Mouse (Mus musculus) thymus, adult 2 months (tissue): Measurements from ENCODE around the gene Svbp. TPM values are rescaled to one million over a fixed set of nuclear protein-coding genes. Genes with fewer than 3 reads are reported as not detected.

Experiments used
- DNase-seq: peaks from one replicate; pipeline ENCODE4 v3.0.0; 2021
- H3K27ac ChIP-seq: fragments of 200-500 bp; 2 replicates; pipeline ENCODE4 v1.5.1; 2012; ENCODE audit warnings: low read length, control low read depth; ENCODE audit not compliant: control insufficient read depth, insufficient read depth
- H3K27me3 ChIP-seq: fragments of 200-500 bp; 2 replicates; pipeline ENCODE4 v1.6.1; 2012; ENCODE audit warnings: mild to moderate bottlenecking, low read length, moderate library complexity, mixed read lengths; ENCODE audit not compliant: control insufficient read depth, insufficient read depth
- H3K36me3 ChIP-seq: fragments of 200-500 bp; 2 replicates; pipeline ENCODE4 v1.6.1; 2012; ENCODE audit warnings: mild to moderate bottlenecking, low read length, moderate library complexity; ENCODE audit not compliant: control insufficient read depth, insufficient read depth
- H3K4me1 ChIP-seq: fragments of 200-500 bp; replicated peaks from 2 replicates; pipeline ENCODE4 v1.6.1; 2012; ENCODE audit warnings: low read length; ENCODE audit not compliant: control insufficient read depth, insufficient read depth
- H3K4me3 ChIP-seq: fragments of 200-500 bp; 2 replicates; pipeline ENCODE4 v1.5.1; 2012; ENCODE audit warnings: mild to moderate bottlenecking, low read length, control low read depth, moderate library complexity; ENCODE audit not compliant: control insufficient read depth, insufficient read depth
- CTCF ChIP-seq: fragments of 200-500 bp; IDR thresholded peaks from 2 replicates; pipeline ENCODE4 v1.5.1; 2012; ENCODE audit warnings: mild to moderate bottlenecking, control low read depth, low read length, moderate library complexity, borderline replicate concordance; ENCODE audit not compliant: control insufficient read depth, poor library complexity, insufficient read depth; ENCODE audit errors: extremely low read depth
- POLR2A ChIP-seq: fragments of 200-500 bp; IDR thresholded peaks from 2 replicates; pipeline ENCODE4 v1.6.1; 2012; ENCODE audit warnings: mild to moderate bottlenecking, low read length, control low read depth, moderate library complexity; ENCODE audit not compliant: control insufficient read depth, poor library complexity, insufficient read depth; ENCODE audit errors: extremely low read depth
- WGBS: fragments of 180-500 bp; shearing (Covaris S2); methylation state at CpG from one replicate; pipeline ENCODE4 v1.1.7; 2018; 5-methylcytosine and 5-hydroxymethylcytosine counted together
- polyA plus RNA-seq: library from polyadenylated mRNA; depleted of rRNA; stranded (reverse); fragments of >200 nt; gene quantifications from 2 replicates; pipeline ENCODE4 v1.2.3, GENCODE M21; 2012

Svbp gene
- polyA plus RNA-seq, 1 experiment = 59.8 TPM

GRCm38 (mm10) chr4:119238661-119239060, 43.6 kb downstream of the Svbp start:
- no peak for DNase-seq
- Histone ChIP-seq H3K27ac (no peak overlapping the region), H3K4me3 (no peak overlapping the region), H3K36me3 (no peaks in the 10 kb centered on the region), H3K27me3 (no peaks in the 10 kb centered on the region), H3K4me1 (peaks cover 6% of the 10 kb centered on the region)
- 72% methylated on average over 3 of the region's 3 CpGs for WGBS
- no peak for TF ChIP-seq POLR2A
- no peak for TF ChIP-seq CTCF

GRCm38 (mm10) chr4:119239181-119239682, 44.1 kb downstream of the Svbp start:
- peak; percentile 18 for DNase-seq
- no peaks in the 10 kb centered on the region for H3K27me3 ChIP-seq

GRCm38 (mm10) chr4:119241664-119242063, 46.6 kb downstream of the Svbp start:
- Histone ChIP-seq H3K4me1 (peaks cover 16% of the 10 kb centered on the region), H3K4me3 (no peak overlapping the region), H3K36me3 (no peaks in the 10 kb centered on the region), H3K27me3 (no peaks in the 10 kb centered on the region), H3K27ac (no peak overlapping the region)
- DNase-seq = peak; percentile 47
- no peak for TF ChIP-seq POLR2A
- peak; percentile 48; the same call in 1 of the 2 replicates for TF ChIP-seq CTCF
- WGBS = 87% methylated on average over 14 of the region's 14 CpGs

More at GRCm38 (mm10) chr4:119239181-119239682, 44.1 kb downstream of the Svbp start:
- Histone ChIP-seq H3K36me3 (no peaks in the 10 kb centered on the region), H3K27ac (no peak overlapping the region), H3K4me3 (peak overlapping the region; percentile 32), H3K4me1 (peaks cover 5% of the 10 kb centered on the region)
- no peak for TF ChIP-seq CTCF
- no peak for TF ChIP-seq POLR2A
- WGBS = 4% methylated on average over 12 of the region's 12 CpGs

GRCm38 (mm10) chr4:119242571-119242970, 47.5 kb downstream of the Svbp start:
- TF ChIP-seq CTCF (no peak), POLR2A (no peak)
- no peak overlapping the region for H3K27ac ChIP-seq
- H3K4me1 ChIP-seq = peaks cover 22% of the 10 kb centered on the region
- H3K4me3 ChIP-seq = no peak overlapping the region
- WGBS = 98% methylated on average over 12 of the region's 12 CpGs
- DNase-seq = no peak
- no peaks in the 10 kb centered on the region for H3K36me3 ChIP-seq
- H3K27me3 ChIP-seq = no peaks in the 10 kb centered on the region

GRCm38 (mm10) chr4:119244468-119245240, 49.5 kb downstream of the Svbp start:
- peaks cover 18% of the 10 kb centered on the region for H3K4me1 ChIP-seq
- WGBS = 96% methylated on average over 22 of the region's 22 CpGs
- no peak overlapping the region for H3K4me3 ChIP-seq
- no peaks in the 10 kb centered on the region for H3K36me3 ChIP-seq
- H3K27me3 ChIP-seq = no peaks in the 10 kb centered on the region
- no peak for DNase-seq
- TF ChIP-seq CTCF (no peak), POLR2A (no peak)
- H3K27ac ChIP-seq = no peak overlapping the region

GRCm38 (mm10) chr4:119245556-119245955, 50.5 kb downstream of the Svbp start:
- no peak overlapping the region for H3K4me3 ChIP-seq
- no peak overlapping the region for H3K27ac ChIP-seq
- 90% methylated on average over 7 of the region's 7 CpGs for WGBS
- peaks cover 17% of the 10 kb centered on the region for H3K4me1 ChIP-seq
- no peak for TF ChIP-seq POLR2A
- no peak for TF ChIP-seq CTCF
- DNase-seq = no peak
- no peaks in the 10 kb centered on the region for H3K27me3 ChIP-seq
- no peaks in the 10 kb centered on the region for H3K36me3 ChIP-seq

- no peak overlapping the region for H3K27ac ChIP-seq
- TF ChIP-seq CTCF (no peak), POLR2A (no peak)
- 96% methylated on average over 9 of the region's 9 CpGs for whole genome bisulfite sequencing
- H3K36me3 ChIP-seq = no peaks in the 10 kb centered on the region
- no peak for DNase-seq
- H3K4me1 ChIP-seq = peaks cover 17% of the 10 kb centered on the region
- no peak overlapping the region for H3K4me3 ChIP-seq
- H3K27me3 ChIP-seq = no peaks in the 10 kb centered on the region
These were observed 50.9 kb downstream of the Svbp start for GRCm38 (mm10) chr4:119245961-119246360.
